Mouse (Mus musculus): Measurements from ENCODE around the gene Hspbap1.

The Hspbap1 gene

GRCm38 (mm10) chr16:35763590-35764296, 6.4 kb upstream of the Hspbap1 start:
- peak; percentile 40 for DNase-seq (ENCODE audit: low read depth, low spot score)

- no peak for DNase-seq (ENCODE audit: low read depth, low spot score)
Observed at GRCm38 (mm10) chr16:35764941-35765340, 5.2 kb upstream of the Hspbap1 start.

- DNase-seq (ENCODE audit: low read depth, low spot score): no peak
Observed at GRCm38 (mm10) chr16:35765449-35765848, 4.7 kb upstream of the Hspbap1 start.

GRCm38 (mm10) chr16:35766366-35766765, 3.8 kb upstream of the Hspbap1 start:
- no peak for DNase-seq (ENCODE audit: low read depth, low spot score)

GRCm38 (mm10) chr16:35768469-35768784, 1.7 kb upstream of the Hspbap1 start:
- DNase-seq (ENCODE audit: low read depth, low spot score): no peak

GRCm38 (mm10) chr16:35768785-35769642, 1.2 kb upstream of the Hspbap1 start, which contains the start of gene Dirc2:
Gene Dirc2, minus strand, starts transcription at chr16:35769356.
- DNase-seq (ENCODE audit: low read depth, low spot score): peak; percentile 78

GRCm38 (mm10) chr16:35771141-35771540, 966 bp downstream of the Hspbap1 start:
- DNase-seq (ENCODE audit: low read depth, low spot score): no peak

GRCm38 (mm10) chr16:35771606-35772005, 1.4 kb downstream of the Hspbap1 start:
- DNase-seq (ENCODE audit: low read depth, low spot score): no peak

GRCm38 (mm10) chr16:35772598-35772997, 2.4 kb downstream of the Hspbap1 start:
- no peak for DNase-seq (ENCODE audit: low read depth, low spot score)

GRCm38 (mm10) chr16:35775835-35776234, 5.7 kb downstream of the Hspbap1 start:
- no peak for DNase-seq (ENCODE audit: low read depth, low spot score)

- DNase-seq (ENCODE audit: low read depth, low spot score): no peak
Observed at GRCm38 (mm10) chr16:35776737-35777136, 6.6 kb downstream of the Hspbap1 start.

GRCm38 (mm10) chr16:35777768-35778167, 7.6 kb downstream of the Hspbap1 start:
- peak; percentile 56 for DNase-seq (ENCODE audit: low read depth, low spot score)

- DNase-seq (ENCODE audit: low read depth, low spot score): no peak
Observed at GRCm38 (mm10) chr16:35779681-35780080, 9.5 kb downstream of the Hspbap1 start.

- no peak for DNase-seq (ENCODE audit: low read depth, low spot score)
Observed at GRCm38 (mm10) chr16:35781096-35781495, 10.9 kb downstream of the Hspbap1 start.

- no peak for DNase-seq (ENCODE audit: low read depth, low spot score)
Observed at GRCm38 (mm10) chr16:35781651-35782050, 11.5 kb downstream of the Hspbap1 start.

GRCm38 (mm10) chr16:35782451-35783206, 12.5 kb downstream of the Hspbap1 start:
- DNase-seq (ENCODE audit: low read depth, low spot score): peak; percentile 12

- DNase-seq (ENCODE audit: low read depth, low spot score): no peak
Observed at GRCm38 (mm10) chr16:35783207-35783573, 13.0 kb downstream of the Hspbap1 start.

GRCm38 (mm10) chr16:35784134-35784725, 14.1 kb downstream of the Hspbap1 start:
- no peak for DNase-seq (ENCODE audit: low read depth, low spot score)

GRCm38 (mm10) chr16:35787163-35787562, 17.0 kb downstream of the Hspbap1 start:
- DNase-seq (ENCODE audit: low read depth, low spot score): no peak

- no peak for DNase-seq (ENCODE audit: low read depth, low spot score)
Observed at GRCm38 (mm10) chr16:35787568-35788189, 17.5 kb downstream of the Hspbap1 start.

- DNase-seq (ENCODE audit: low read depth, low spot score): no peak
Observed at GRCm38 (mm10) chr16:35788330-35788729, 18.2 kb downstream of the Hspbap1 start.

All from brain, adult 2 months (tissue).